Comparison of ENCODE assay signal across 21 mouse cellular contexts in genomic region chr6:88974457-88974856, GRCm38 (mm10).
DNase-seq lines count a peak whose midpoint lies in the region; ATAC-seq and TF ChIP-seq lines count a peak whose summit lies in the region.
"Had no signal": no experiment of that assay in that cellular context is flagged by ENCODE, and none has a peak within 500 bp of the region (broad histone marks: within the 10 kb centered on the region; RNA-seq: fewer than 3 reads in every experiment).

No protein-coding gene starts in this region.

- 6% methylated on average over 7 of the region's 7 CpGs for WGBS in forebrain, embryonic 10.5 days
- WGBS in forebrain, embryonic 16.5 days, result 9% methylated on average over 7 of the region's 7 CpGs
- WGBS in forebrain, embryonic 15.5 days, result 7% methylated on average over 7 of the region's 7 CpGs
- WGBS in midbrain, postnatal 0 days, result 18% methylated on average over 7 of the region's 7 CpGs
- 63% methylated on average over 7 of the region's 7 CpGs for WGBS in liver, postnatal 0 days (ENCODE audit: insufficient replicate concordance)

- H3K27me3 ChIP-seq in forebrain, embryonic 10.5 days (ENCODE audit: poor library complexity, severe bottlenecking), result peaks cover 99% of the 10 kb centered on the region
- peaks cover 18% of the 10 kb centered on the region for H3K27me3 ChIP-seq in forebrain, embryonic 16.5 days (replicated peaks; ENCODE audit: control insufficient read depth, insufficient read depth, low read length)
- H3K27me3 ChIP-seq in forebrain, embryonic 15.5 days, result no peaks in the 10 kb centered on the region
- no peaks in the 10 kb centered on the region for H3K27me3 ChIP-seq in midbrain, postnatal 0 days (ENCODE audit: insufficient read depth, low read length)
- H3K27me3 ChIP-seq in liver, postnatal 0 days (ENCODE audit: insufficient read depth, low read length), result peaks cover 13% of the 10 kb centered on the region

- H3K9me3 ChIP-seq in forebrain, embryonic 10.5 days, result no peaks in the 10 kb centered on the region
- no peaks in the 10 kb centered on the region for H3K9me3 ChIP-seq in forebrain, embryonic 16.5 days (ENCODE audit: control insufficient read depth, low read length)
- H3K9me3 ChIP-seq in forebrain, embryonic 15.5 days, result no peaks in the 10 kb centered on the region
- no peaks in the 10 kb centered on the region for H3K9me3 ChIP-seq in midbrain, postnatal 0 days (ENCODE audit: low read length)
- H3K9me3 ChIP-seq in liver, postnatal 0 days (ENCODE audit: low read length), result no peaks in the 10 kb centered on the region
- H3K9me3 ChIP-seq: embryonic facial prominence, embryonic 12.5 days; G1E; heart, embryonic 13.5 days; limb, embryonic 13.5 days; megakaryocyte, embryonic 14.5 days had no signal

- ATAC-seq in forebrain, embryonic 16.5 days, result no peak
- ATAC-seq in forebrain, embryonic 15.5 days (replicated peaks), result no peak
- ATAC-seq in midbrain, postnatal 0 days (ENCODE audit: low FRiP score), result no peak
- no peak for ATAC-seq in liver, postnatal 0 days
- ATAC-seq: CD4-positive, CD25-positive, alpha-beta regulatory T cell, adult 4 months; lung, postnatal 0 days had no signal

- H3K4me3 ChIP-seq in forebrain, embryonic 10.5 days, result no peak overlapping the region
- H3K4me3 ChIP-seq in forebrain, embryonic 16.5 days (replicated peaks; ENCODE audit: low read length), result no peak overlapping the region
- H3K4me3 ChIP-seq in forebrain, embryonic 15.5 days, result no peak overlapping the region
- no peak overlapping the region for H3K4me3 ChIP-seq in midbrain, postnatal 0 days (ENCODE audit: low read depth, low read length)
- H3K4me3 ChIP-seq in liver, postnatal 0 days (ENCODE audit: low read depth, low read length), result no peak overlapping the region
- H3K4me3 ChIP-seq: embryonic facial prominence, embryonic 12.5 days; heart, embryonic 13.5 days; limb, embryonic 13.5 days; megakaryocyte, embryonic 14.5 days had no signal

- TF ChIP-seq EP300 in liver, postnatal 0 days (IDR thresholded peaks at IDR 0.05; ENCODE audit: low read depth), result no peak

- no peak for TF ChIP-seq CTCF in midbrain, postnatal 0 days (IDR thresholded peaks at IDR 0.05)
- TF ChIP-seq CTCF in liver, postnatal 0 days (IDR thresholded peaks at IDR 0.05; ENCODE audit: low read depth), result no peak

- peaks cover 92% of the 10 kb centered on the region for H3K4me1 ChIP-seq in forebrain, embryonic 10.5 days
- peaks cover 20% of the 10 kb centered on the region for H3K4me1 ChIP-seq in forebrain, embryonic 16.5 days (replicated peaks; ENCODE audit: control insufficient read depth, insufficient read depth, low read length)
- peaks cover 39% of the 10 kb centered on the region for H3K4me1 ChIP-seq in forebrain, embryonic 15.5 days
- H3K4me1 ChIP-seq in midbrain, postnatal 0 days (ENCODE audit: insufficient read depth, low read length), result peaks cover 27% of the 10 kb centered on the region; the same call in 1 of the 2 replicates
- H3K4me1 ChIP-seq in liver, postnatal 0 days (ENCODE audit: insufficient read depth), result no peaks in the 10 kb centered on the region
- H3K4me1 ChIP-seq: embryonic facial prominence, embryonic 12.5 days; limb, embryonic 13.5 days had no signal

- H3K9ac ChIP-seq in forebrain, embryonic 16.5 days (replicated peaks; ENCODE audit: low read depth, low read length), result no peak overlapping the region
- no peak overlapping the region for H3K9ac ChIP-seq in forebrain, embryonic 15.5 days (replicated peaks)
- H3K9ac ChIP-seq in midbrain, postnatal 0 days (replicated peaks; ENCODE audit: low read length, poor library complexity, severe bottlenecking), result no peak overlapping the region
- no peak overlapping the region for H3K9ac ChIP-seq in liver, postnatal 0 days (replicated peaks)
- H3K9ac ChIP-seq: embryonic facial prominence, embryonic 12.5 days; heart, embryonic 13.5 days; limb, embryonic 13.5 days; liver, embryonic 14.5 days had no signal

- H3K27ac ChIP-seq in forebrain, embryonic 10.5 days, result peak overlapping the region; percentile 22; the same call in 1 of the 2 replicates
- no peak overlapping the region for H3K27ac ChIP-seq in forebrain, embryonic 16.5 days (ENCODE audit: low read length)
- H3K27ac ChIP-seq in forebrain, embryonic 15.5 days (replicated peaks), result 0 out of 2 replicates have a peak overlapping the region, but pooled peaks have one; percentile 47
- no peak overlapping the region for H3K27ac ChIP-seq in midbrain, postnatal 0 days (ENCODE audit: low read depth, low read length)
- H3K27ac ChIP-seq in liver, postnatal 0 days (ENCODE audit: low read depth), result no peak overlapping the region
- H3K27ac ChIP-seq: embryonic facial prominence, embryonic 12.5 days; heart, embryonic 13.5 days; limb, embryonic 13.5 days; liver, embryonic 14.5 days had no signal

- no peak for DNase-seq in forebrain, embryonic 10.5 days (ENCODE audit: extremely low spot score, low spot score)
- DNase-seq in mesoderm, embryonic 11.5 days (ENCODE audit: low read depth, low spot score), result peak; percentile 27
- peak; percentile 43 for DNase-seq in midbrain, postnatal 0 days (ENCODE audit: low spot score)
- DNase-seq in gastrocnemius, adult 18-20 months (ENCODE audit: low spot score), result no peak
- DNase-seq in liver, postnatal 0 days, result no peak
- no peak for DNase-seq in kidney, postnatal 14 days
- DNase-seq: heart, adult 11 months; heart, postnatal 36 days; kidney, adult 11 months; kidney, postnatal 10 days; right cerebral cortex, postnatal 4 days had no signal

- H3K4me2 ChIP-seq in forebrain, embryonic 16.5 days (ENCODE audit: low read length), result no peak overlapping the region
- H3K4me2 ChIP-seq in forebrain, embryonic 15.5 days (replicated peaks), result no peak overlapping the region
- no peak overlapping the region for H3K4me2 ChIP-seq in midbrain, postnatal 0 days (ENCODE audit: low read depth, low read length, poor library complexity, severe bottlenecking)
- H3K4me2 ChIP-seq in liver, postnatal 0 days (ENCODE audit: low read depth, low read length), result no peak overlapping the region
- H3K4me2 ChIP-seq: embryonic facial prominence, embryonic 12.5 days; heart, embryonic 13.5 days; limb, embryonic 13.5 days had no signal

- H3K36me3 ChIP-seq in forebrain, embryonic 10.5 days (replicated peaks), result no peaks in the 10 kb centered on the region
- H3K36me3 ChIP-seq in forebrain, embryonic 16.5 days (ENCODE audit: control insufficient read depth, insufficient read depth), result no peaks in the 10 kb centered on the region
- no peaks in the 10 kb centered on the region for H3K36me3 ChIP-seq in forebrain, embryonic 15.5 days
- no peaks in the 10 kb centered on the region for H3K36me3 ChIP-seq in midbrain, postnatal 0 days (ENCODE audit: insufficient read depth, low read length)
- H3K36me3 ChIP-seq in liver, postnatal 0 days (replicated peaks; ENCODE audit: insufficient read depth, low read length), result no peaks in the 10 kb centered on the region
- H3K36me3 ChIP-seq: embryonic facial prominence, embryonic 12.5 days; G1E; heart, embryonic 13.5 days; limb, embryonic 13.5 days had no signal

Comparison
In these comparisons a context has a peak if more than half of its experiments do, and no peak if none do; other contexts are left out.
1. H3K27ac ChIP-seq: peak in forebrain, embryonic 10.5 days (single experiment) and forebrain, embryonic 15.5 days (single experiment); none in forebrain, embryonic 16.5 days (single experiment), midbrain, postnatal 0 days (single experiment) and liver, postnatal 0 days (single experiment).
2. DNase-seq: peak in mesoderm, embryonic 11.5 days (single experiment) and midbrain, postnatal 0 days (single experiment); none in forebrain, embryonic 10.5 days (single experiment), gastrocnemius, adult 18-20 months (single experiment), liver, postnatal 0 days (single experiment) and kidney, postnatal 14 days (single experiment).